Mouse (Mus musculus) stomach, adult 2 months (tissue): ENCODE results near the gene Gm21828. TPM values are rescaled to one million over a fixed set of nuclear protein-coding genes. Genes with fewer than 3 reads are reported as not detected.

Experiments
- polyA plus RNA-seq: library from polyadenylated mRNA; depleted of rRNA; stranded (reverse); fragments of >200 nt; gene quantifications from 2 replicates; pipeline ENCODE4 v1.2.3, GENCODE M21; 2012; rRNA removed

Gm21828 gene
- not detected in 2 replicates for polyA plus RNA-seq

GRCm38 (mm10) chrY:13223828-13224227, at the start of gene Gm21828:
Gene Gm21828, minus strand, starts transcription at chrY:13223928.

DNA sequence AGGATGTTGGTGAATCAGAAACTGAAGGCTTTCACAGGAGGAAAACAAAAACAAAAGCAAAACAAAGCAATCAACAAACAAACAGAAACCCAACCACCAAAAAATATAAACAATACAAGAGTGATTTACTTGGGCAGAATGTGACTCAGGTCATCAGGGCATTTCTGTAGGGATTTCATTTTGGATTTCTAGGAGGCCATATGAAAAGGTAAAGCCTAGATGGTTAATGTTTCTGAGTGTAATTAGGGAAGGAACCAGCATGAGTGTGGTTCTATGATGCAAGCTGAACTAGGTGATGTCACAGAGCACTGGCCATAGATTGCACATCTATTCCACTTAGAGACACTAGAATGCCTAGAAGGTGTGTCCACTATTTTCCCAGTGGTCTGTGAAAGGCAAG, 28.4 kb upstream of the Gm21828 start, which contains the start of the genes Gm21440 and Gm21454:
TSS of gene Gm21440 (plus strand) at position 301 of the 400 bp plus-strand sequence.
TSS of gene Gm21454 (plus strand) at position 352 of the 400 bp plus-strand sequence.

Other genes starting within 250 kb of the Gm21828 start
- gene Gm20807, start 181.0 kb downstream of the Gm21828 start, polyA plus RNA-seq = not detected in 2 replicates
- gene Gm21891, start 90.4 kb downstream of the Gm21828 start, polyA plus RNA-seq = not detected in 2 replicates
- not detected in 2 replicates for gene Gm21425, start 62.0 kb downstream of the Gm21828 start, polyA plus RNA-seq
- not detected in 2 replicates for gene Gm21440, start 28.5 kb upstream of the Gm21828 start, polyA plus RNA-seq
- gene Gm21454, start 28.5 kb upstream of the Gm21828 start, polyA plus RNA-seq = not detected in 2 replicates
- gene Gm21725, start 125.1 kb upstream of the Gm21828 start, polyA plus RNA-seq = not detected in 2 replicates
- gene Gm21866, start 241.7 kb upstream of the Gm21828 start, polyA plus RNA-seq = not detected in 2 replicates